Mouse (Mus musculus) 3T3-L1 (cell line): Measurements from ENCODE around the gene Gm3336.
A peak's percentile ranks its signal among the peaks of the same experiment; 100 is the strongest.

ENCODE experiments used
- DNase-seq: peaks from one replicate; pipeline ENCODE4 v3.0.0-alpha.2; 2015; ENCODE audit warnings: low read depth, low spot score

Gene Gm3336

GRCm38 (mm10) chr8:70695318-70696018 is 22.9 kb upstream of the Gm3336 start:
- DNase-seq: no peak

- DNase-seq: no peak
Measured at GRCm38 (mm10) chr8:70696019-70696885, 22.1 kb upstream of the Gm3336 start.

GRCm38 (mm10) chr8:70696946-70697345 is 21.4 kb upstream of the Gm3336 start:
- no peak for DNase-seq

GRCm38 (mm10) chr8:70697366-70698250 is 20.7 kb upstream of the Gm3336 start:
- DNase-seq: no peak

GRCm38 (mm10) chr8:70698310-70699109 is 19.8 kb upstream of the Gm3336 start, which contains the start of gene Jund:
Jund (plus strand) TSS chr8:70698949.
- DNase-seq: peak; percentile 99

GRCm38 (mm10) chr8:70699116-70699833 is 19.1 kb upstream of the Gm3336 start:
- peak; percentile 68 for DNase-seq

GRCm38 (mm10) chr8:70699834-70700554 is 18.3 kb upstream of the Gm3336 start:
- peak; percentile 82 for DNase-seq

- peak; percentile 87 for DNase-seq
Measured at GRCm38 (mm10) chr8:70700555-70700922, 17.8 kb upstream of the Gm3336 start.

GRCm38 (mm10) chr8:70701048-70701981 is 17.0 kb upstream of the Gm3336 start:
- DNase-seq: no peak

- DNase-seq: peak; percentile 83
Measured at GRCm38 (mm10) chr8:70701982-70702841, 16.1 kb upstream of the Gm3336 start.

- DNase-seq: peak; percentile 96
Measured at GRCm38 (mm10) chr8:70702842-70703182, 15.5 kb upstream of the Gm3336 start.

- no peak for DNase-seq
Measured at GRCm38 (mm10) chr8:70703287-70703686, 15.1 kb upstream of the Gm3336 start, which contains the start of gene Iqcn. Iqcn (plus strand) TSS chr8:70703457.

GRCm38 (mm10) chr8:70708281-70708680 is 10.1 kb upstream of the Gm3336 start:
- DNase-seq: no peak

- no peak for DNase-seq
Measured at GRCm38 (mm10) chr8:70709794-70710193, 8.5 kb upstream of the Gm3336 start.

- DNase-seq: peak; percentile 90
Measured at GRCm38 (mm10) chr8:70710296-70710695, 8.0 kb upstream of the Gm3336 start.

- no peak for DNase-seq
Measured at GRCm38 (mm10) chr8:70711041-70711440, 7.3 kb upstream of the Gm3336 start.

- DNase-seq: no peak
Measured at GRCm38 (mm10) chr8:70713991-70714390, 4.4 kb upstream of the Gm3336 start.

- no peak for DNase-seq
Measured at GRCm38 (mm10) chr8:70715086-70715485, 3.3 kb upstream of the Gm3336 start.
